Comparison of ENCODE assay signal across 8 mouse cellular contexts in the genomic region with DNA sequence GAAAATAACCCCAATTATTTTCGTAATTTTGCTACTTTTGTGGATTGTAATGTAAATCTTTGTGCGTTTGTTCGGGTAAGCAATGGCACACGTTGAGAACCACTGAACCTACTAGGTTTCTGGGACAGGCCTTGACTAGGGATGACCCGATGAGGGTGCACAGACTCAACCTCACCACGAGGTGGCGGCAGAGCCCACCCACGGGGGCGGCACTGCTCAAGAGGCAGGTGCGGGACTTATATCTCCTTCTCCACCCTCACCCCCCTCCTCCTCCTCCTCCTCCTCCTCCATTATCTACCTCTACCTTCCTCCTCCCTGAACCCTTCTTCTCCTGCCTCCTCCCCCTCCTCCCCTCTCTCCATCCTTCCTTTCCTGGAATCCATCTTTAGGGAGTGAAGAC. TPM values are rescaled to one million over a fixed set of nuclear protein-coding genes. Genes with fewer than 3 reads are reported as not detected.
DNase-seq lines count a peak whose midpoint lies in the region; ATAC-seq and TF ChIP-seq lines count a peak whose summit lies in the region.

No protein-coding gene starts in this region.

- no peak overlapping the region for H3K27ac ChIP-seq in forebrain, postnatal 0 days (ENCODE audit: low read depth, low read length)
- no peak overlapping the region for H3K27ac ChIP-seq in olfactory bulb, adult 2 months (ENCODE audit: insufficient read depth, low read depth, low read length)

- TF ChIP-seq POLR2A in olfactory bulb, adult 2 months (IDR thresholded peaks at IDR 0.05; ENCODE audit: insufficient read depth, low read depth, low read length), result no peak

- ATAC-seq in forebrain, postnatal 0 days, result no peak

- no peak overlapping the region for H3K4me2 ChIP-seq in forebrain, postnatal 0 days (ENCODE audit: low read depth)

- no peaks in the 10 kb centered on the region for H3K9me3 ChIP-seq in forebrain, postnatal 0 days (ENCODE audit: low read length)

- H3K4me3 ChIP-seq in forebrain, postnatal 0 days (ENCODE audit: low read depth, low read length), result no peak overlapping the region
- H3K4me3 ChIP-seq in olfactory bulb, adult 2 months (ENCODE audit: insufficient read depth, low read depth, low read length), result no peak overlapping the region

- TF ChIP-seq CTCF in forebrain, postnatal 0 days (IDR thresholded peaks at IDR 0.05; ENCODE audit: low read depth), result peak; percentile 75
- peak; percentile 50; the same call in 1 of the 2 replicates for TF ChIP-seq CTCF in olfactory bulb, adult 2 months (IDR thresholded peaks at IDR 0.05; ENCODE audit: insufficient read depth, low read depth, low read length)

- no peak overlapping the region for H3K9ac ChIP-seq in forebrain, postnatal 0 days

- 12% methylated on average over 10 of the region's 10 CpGs for WGBS in forebrain, postnatal 0 days
- 25% methylated on average over 10 of the region's 10 CpGs for WGBS in olfactory bulb, adult 2 months

- H3K27me3 ChIP-seq in forebrain, postnatal 0 days (ENCODE audit: insufficient read depth, low read length), result peaks cover 19% of the 10 kb centered on the region

- H3K36me3 ChIP-seq in forebrain, postnatal 0 days (ENCODE audit: insufficient read depth), result no peaks in the 10 kb centered on the region

- no peaks in the 10 kb centered on the region for H3K4me1 ChIP-seq in forebrain, postnatal 0 days (ENCODE audit: insufficient read depth)
- peaks cover 7% of the 10 kb centered on the region; the same call in 1 of the 2 replicates for H3K4me1 ChIP-seq in olfactory bulb, adult 2 months (ENCODE audit: control insufficient read depth, insufficient read depth, low read length)

- peak; percentile 26 to 57 for DNase-seq in heart, adult 18-20 months
- no peak for DNase-seq in heart, adult 9 months (ENCODE audit: low spot score in 2 of 2)
- peak; percentile 74 to 76 for DNase-seq in B cell, adult 2 months
- peak; percentile 44 to 67 for DNase-seq in adrenal gland, adult 18-20 months (ENCODE audit: low spot score in 2 of 2)
- DNase-seq in forebrain, postnatal 0 days, result peak; percentile 53
- DNase-seq in liver, result peak; percentile 70
- DNase-seq in right cerebral cortex, adult 18-20 months, result no peak

RNA-seq across cellular contexts. Expression of a gene that starts 8.8 kb away (rescaled TPM):
- not detected for total RNA-seq in heart, adult 18-20 months (2021)
- not detected for total RNA-seq in adrenal gland, adult 18-20 months (2021)
- total RNA-seq in forebrain, postnatal 0 days (2014; rRNA removed), result 1.2 and 1.8 TPM in 2 replicates
- polyA plus RNA-seq in forebrain, postnatal 0 days (2015; fragmentation: Nextera tagmentation; extraction: Ambion mirVana), result 0.86 and 1.5 TPM in 2 replicates
- not detected in 2 replicates for polyA plus RNA-seq in olfactory bulb, adult 2 months (2012; ENCODE audit: insufficient read depth, insufficient read length, low replicate concordance, missing spikeins)

RNA-seq across cellular contexts. Expression of a gene that starts 23.2 kb away (rescaled TPM):
- total RNA-seq in heart, adult 18-20 months (2021), result 10 to 100 TPM; 12.0 to 13.3 TPM
- 1 to 10 TPM; 7.4 to 8.5 TPM for total RNA-seq in adrenal gland, adult 18-20 months (2021)
- 4.5 and 4.8 TPM in 2 replicates for total RNA-seq in forebrain, postnatal 0 days (2014; rRNA removed)
- polyA plus RNA-seq in forebrain, postnatal 0 days (2015; fragmentation: Nextera tagmentation; extraction: Ambion mirVana), result 1.1 and 1.4 TPM in 2 replicates
- polyA plus RNA-seq in olfactory bulb, adult 2 months (2012; ENCODE audit: insufficient read depth, insufficient read length, low replicate concordance, missing spikeins), result not detected in 2 replicates

RNA-seq across cellular contexts. Expression of a gene that starts 45.5 kb away (rescaled TPM):
- total RNA-seq in heart, adult 18-20 months (2021), result 100 to 1,000 TPM; 422 to 438 TPM
- total RNA-seq in adrenal gland, adult 18-20 months (2021), result 100 to 1,000 TPM; 760 to 827 TPM
- total RNA-seq in forebrain, postnatal 0 days (2014; rRNA removed), result 1,161 and 1,582 TPM in 2 replicates
- polyA plus RNA-seq in forebrain, postnatal 0 days (2015; fragmentation: Nextera tagmentation; extraction: Ambion mirVana), result 366 and 462 TPM in 2 replicates
- polyA plus RNA-seq in olfactory bulb, adult 2 months (2012; ENCODE audit: insufficient read depth, insufficient read length, low replicate concordance, missing spikeins), result 1,471 TPM in 1 of 2 replicates, not detected in the other

Comparison
In these comparisons a context has a peak if more than half of its experiments do, and no peak if none do; other contexts are left out.
1. DNase-seq: peak in heart, adult 18-20 months (2 of 2), B cell, adult 2 months (2 of 2), adrenal gland, adult 18-20 months (2 of 2), forebrain, postnatal 0 days (single experiment) and liver (single experiment); none in heart, adult 9 months (0 of 2) and right cerebral cortex, adult 18-20 months (single experiment).